Mouse (Mus musculus) 3T3-L1 (cell line): Measurements from ENCODE around the gene Cnot8.

Source experiments
- DNase-seq: peaks from one replicate; pipeline ENCODE4 v3.0.0-alpha.2; 2015; ENCODE audit warnings: low read depth, low spot score

The Cnot8 gene

GRCm38 (mm10) chr11:58103344-58103653, 654 bp upstream of the Cnot8 start:
- no peak for DNase-seq

- DNase-seq: peak; percentile 48
Observed at GRCm38 (mm10) chr11:58104351-58104791, 418 bp downstream of the Cnot8 start.

- DNase-seq: peak; percentile 84
Observed at GRCm38 (mm10) chr11:58107009-58107408, 3.1 kb downstream of the Cnot8 start.

- no peak for DNase-seq
Observed at GRCm38 (mm10) chr11:58107664-58108337, 3.8 kb downstream of the Cnot8 start.

- no peak for DNase-seq
Observed at GRCm38 (mm10) chr11:58116560-58116959, 12.6 kb downstream of the Cnot8 start.

GRCm38 (mm10) chr11:58117044-58117652, 13.2 kb downstream of the Cnot8 start:
- DNase-seq: peak; percentile 39

GRCm38 (mm10) chr11:58120655-58121054, 16.7 kb downstream of the Cnot8 start:
- no peak for DNase-seq

- DNase-seq: no peak
Observed at GRCm38 (mm10) chr11:58121351-58121750, 17.4 kb downstream of the Cnot8 start.

- no peak for DNase-seq
Observed at GRCm38 (mm10) chr11:58123711-58124110, 19.8 kb downstream of the Cnot8 start.

GRCm38 (mm10) chr11:58125021-58125420, 21.1 kb downstream of the Cnot8 start:
- no peak for DNase-seq

- peak; percentile 51 for DNase-seq
Observed at GRCm38 (mm10) chr11:58126397-58127160, 22.6 kb downstream of the Cnot8 start.

- no peak for DNase-seq
Observed at GRCm38 (mm10) chr11:58127544-58127943, 23.6 kb downstream of the Cnot8 start.

- no peak for DNase-seq
Observed at GRCm38 (mm10) chr11:58129302-58129843, 25.4 kb downstream of the Cnot8 start.

- no peak for DNase-seq
Observed at GRCm38 (mm10) chr11:58132026-58132425, 28.1 kb downstream of the Cnot8 start.

- no peak for DNase-seq
Observed at GRCm38 (mm10) chr11:58134869-58135268, 30.9 kb downstream of the Cnot8 start.

GRCm38 (mm10) chr11:58135296-58135695, 31.3 kb downstream of the Cnot8 start:
- DNase-seq: no peak

- DNase-seq: no peak
Observed at GRCm38 (mm10) chr11:58136677-58137076, 32.7 kb downstream of the Cnot8 start.

GRCm38 (mm10) chr11:58138821-58139220, 34.9 kb downstream of the Cnot8 start:
- DNase-seq: no peak

GRCm38 (mm10) chr11:58139466-58139865, 35.5 kb downstream of the Cnot8 start:
- DNase-seq: no peak

- no peak for DNase-seq
Observed at GRCm38 (mm10) chr11:58143704-58144426, 39.9 kb downstream of the Cnot8 start.

GRCm38 (mm10) chr11:58146241-58146640, 42.3 kb downstream of the Cnot8 start:
- no peak for DNase-seq

- DNase-seq: no peak
Observed at GRCm38 (mm10) chr11:58155458-58155857, 51.5 kb downstream of the Cnot8 start.
